8 mouse cellular contexts compared by ENCODE assay signal in the genomic region with DNA sequence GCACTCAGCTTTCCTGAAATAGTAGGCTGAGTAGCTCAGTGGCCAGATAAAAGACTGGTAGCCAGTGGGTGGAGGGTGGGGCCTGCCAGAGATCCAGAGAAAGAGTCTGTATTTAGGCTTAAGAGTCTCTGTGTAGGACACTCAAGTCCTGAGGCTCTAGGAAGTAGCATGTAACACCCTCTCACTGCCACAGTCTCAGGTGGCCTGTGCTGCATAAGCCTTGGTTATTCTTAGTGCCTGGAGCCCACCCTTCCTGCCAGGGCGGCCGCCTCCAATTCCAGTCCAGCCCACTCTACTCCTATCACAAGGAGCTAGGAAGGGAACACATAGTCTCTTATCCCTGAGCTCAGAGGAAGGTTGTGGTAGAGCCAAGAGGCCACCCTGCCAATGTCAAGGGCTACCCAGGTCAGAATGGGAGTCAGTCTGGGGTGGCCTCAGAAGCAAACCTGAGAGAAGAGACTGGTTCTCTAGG. TPM values are rescaled to one million over a fixed set of nuclear protein-coding genes. Genes with fewer than 3 reads are reported as not detected.
A peak's percentile ranks its signal among the peaks of the same experiment; 100 is the strongest.
DNase-seq lines count a peak whose midpoint lies in the region; ATAC-seq and TF ChIP-seq lines count a peak whose summit lies in the region.

No protein-coding gene starts in this region.

- TF ChIP-seq POLR2A in liver, adult 2 months (IDR thresholded peaks at IDR 0.05; ENCODE audit: extremely low read depth, insufficient read depth, low read length), result no peak

- H3K4me2 ChIP-seq in forebrain, embryonic 12.5 days, result no peak overlapping the region
- no peak overlapping the region for H3K4me2 ChIP-seq in forebrain, embryonic 13.5 days
- 0 out of 2 replicates have a peak overlapping the region, but pooled peaks have one; percentile 1 for H3K4me2 ChIP-seq in intestine, embryonic 15.5 days (replicated peaks)
- no peak overlapping the region for H3K4me2 ChIP-seq in neural tube, embryonic 14.5 days (ENCODE audit: low read depth, low read length)

- no peaks in the 10 kb centered on the region for H3K9me3 ChIP-seq in forebrain, embryonic 12.5 days
- no peaks in the 10 kb centered on the region for H3K9me3 ChIP-seq in forebrain, embryonic 13.5 days (replicated peaks)
- no peaks in the 10 kb centered on the region for H3K9me3 ChIP-seq in intestine, embryonic 15.5 days
- no peaks in the 10 kb centered on the region for H3K9me3 ChIP-seq in neural tube, embryonic 14.5 days (ENCODE audit: control insufficient read depth, low read length)

- no peaks in the 10 kb centered on the region for H3K79me2 ChIP-seq in liver, adult 2 months (ENCODE audit: control insufficient read depth, insufficient read depth, low read length)

- no peak for TF ChIP-seq CTCF in liver, adult 2 months (IDR thresholded peaks at IDR 0.05; ENCODE audit: low read depth, low read length)

- H3K36me3 ChIP-seq in forebrain, embryonic 12.5 days (replicated peaks), result peaks cover 83% of the 10 kb centered on the region
- H3K36me3 ChIP-seq in forebrain, embryonic 13.5 days (ENCODE audit: poor library complexity, severe bottlenecking), result peaks cover 82% of the 10 kb centered on the region
- H3K36me3 ChIP-seq in liver, adult 2 months (ENCODE audit: control insufficient read depth, insufficient read depth, low read length), result no peaks in the 10 kb centered on the region
- H3K36me3 ChIP-seq in intestine, embryonic 15.5 days, result peaks cover 18% of the 10 kb centered on the region
- H3K36me3 ChIP-seq in neural tube, embryonic 14.5 days (ENCODE audit: control insufficient read depth, insufficient read depth, low read length), result peaks cover 71% of the 10 kb centered on the region

- no peak overlapping the region for H3K4me3 ChIP-seq in forebrain, embryonic 12.5 days (replicated peaks)
- no peak overlapping the region for H3K4me3 ChIP-seq in forebrain, embryonic 13.5 days
- no peak overlapping the region for H3K4me3 ChIP-seq in liver, adult 2 months (ENCODE audit: insufficient read depth, low read depth, low read length)
- no peak overlapping the region for H3K4me3 ChIP-seq in intestine, embryonic 15.5 days (replicated peaks)
- no peak overlapping the region for H3K4me3 ChIP-seq in neural tube, embryonic 14.5 days (ENCODE audit: low read depth, low read length)

- ATAC-seq in forebrain, embryonic 12.5 days (ENCODE audit: low FRiP score), result no peak
- ATAC-seq in forebrain, embryonic 13.5 days, result no peak
- ATAC-seq in intestine, embryonic 15.5 days, result peak; percentile 3; the same call in 1 of the 2 replicates
- no peak for ATAC-seq in neural tube, embryonic 14.5 days (ENCODE audit: low read depth)

- H3K9ac ChIP-seq in forebrain, embryonic 12.5 days, result no peak overlapping the region
- H3K9ac ChIP-seq in forebrain, embryonic 13.5 days, result no peak overlapping the region
- no peak overlapping the region for H3K9ac ChIP-seq in liver, adult 2 months (ENCODE audit: low read depth, low read length)
- no peak overlapping the region for H3K9ac ChIP-seq in intestine, embryonic 15.5 days
- H3K9ac ChIP-seq in neural tube, embryonic 14.5 days (replicated peaks; ENCODE audit: low read depth, low read length), result no peak overlapping the region

- 0 out of 2 replicates have a peak overlapping the region, but pooled peaks have one; percentile 19 for H3K27ac ChIP-seq in forebrain, embryonic 12.5 days
- no peak overlapping the region for H3K27ac ChIP-seq in forebrain, embryonic 13.5 days
- peak overlapping the region; percentile 66 for H3K27ac ChIP-seq in liver, adult 2 months (replicated peaks; ENCODE audit: insufficient read depth, low read depth, low read length)
- H3K27ac ChIP-seq in intestine, embryonic 15.5 days, result peak overlapping the region; percentile 74
- 0 out of 2 replicates have a peak overlapping the region, but pooled peaks have one; percentile 22 for H3K27ac ChIP-seq in neural tube, embryonic 14.5 days (ENCODE audit: low read depth, low read length)

- no peaks in the 10 kb centered on the region for H3K27me3 ChIP-seq in forebrain, embryonic 12.5 days
- no peaks in the 10 kb centered on the region for H3K27me3 ChIP-seq in forebrain, embryonic 13.5 days
- H3K27me3 ChIP-seq in liver, adult 2 months (ENCODE audit: control insufficient read depth, insufficient read depth, low read length), result no peaks in the 10 kb centered on the region
- H3K27me3 ChIP-seq in intestine, embryonic 15.5 days (replicated peaks), result no peaks in the 10 kb centered on the region
- H3K27me3 ChIP-seq in neural tube, embryonic 14.5 days (ENCODE audit: control insufficient read depth, insufficient read depth, low read length), result no peaks in the 10 kb centered on the region

- WGBS in forebrain, embryonic 12.5 days, result 95% methylated on average over 2 of the region's 2 CpGs
- WGBS in forebrain, embryonic 13.5 days, result 100% methylated on average over 2 of the region's 2 CpGs
- WGBS in liver, adult 2 months, result 74% methylated on average over 2 of the region's 2 CpGs
- WGBS in intestine, embryonic 15.5 days, result 72% methylated on average over 2 of the region's 2 CpGs
- WGBS in neural tube, embryonic 14.5 days, result 95% methylated on average over 2 of the region's 2 CpGs

- no peaks in the 10 kb centered on the region for H3K4me1 ChIP-seq in forebrain, embryonic 12.5 days
- H3K4me1 ChIP-seq in forebrain, embryonic 13.5 days, result peaks cover 8% of the 10 kb centered on the region; the same call in 1 of the 2 replicates
- 0 out of 2 replicates have a peak, but pooled peaks cover 4% of the 10 kb centered on the region for H3K4me1 ChIP-seq in liver, adult 2 months (ENCODE audit: control insufficient read depth, insufficient read depth, low read length)
- peaks cover 23% of the 10 kb centered on the region for H3K4me1 ChIP-seq in intestine, embryonic 15.5 days (replicated peaks)
- no peaks in the 10 kb centered on the region for H3K4me1 ChIP-seq in neural tube, embryonic 14.5 days (ENCODE audit: control insufficient read depth, insufficient read depth, low read length)

- no peak for DNase-seq in liver, adult 2 months (ENCODE audit: extremely low read depth, low read depth, low spot score)
- DNase-seq in liver, result no peak
- no peak for DNase-seq in layer of hippocampus, postnatal 36 days
- no peak for DNase-seq in cerebellum, adult 9-11 months

RNA-seq across cellular contexts. Expression of a gene that starts 10.4 kb away (rescaled TPM):
- 34.5 and 36.3 TPM in 2 replicates for polyA plus RNA-seq in forebrain, embryonic 12.5 days (2016; fragmentation: Nextera tagmentation; extraction: Ambion mirVana)
- 31.1 and 32.2 TPM in 2 replicates for polyA plus RNA-seq in forebrain, embryonic 13.5 days (2015; fragmentation: Nextera tagmentation; extraction: Ambion mirVana)
- 8.7 and 10.7 TPM in 2 replicates for total RNA-seq in liver, adult 2 months (2014; rRNA removed)
- 16.4 and 22.4 TPM in 2 replicates for polyA plus RNA-seq in liver, adult 2 months (2012; rRNA removed)
- polyA plus RNA-seq in intestine, embryonic 15.5 days (2015; fragmentation: Nextera tagmentation; extraction: Ambion mirVana), result 23.6 and 24.7 TPM in 2 replicates
- polyA plus RNA-seq in neural tube, embryonic 14.5 days (2014; fragmentation: Nextera tagmentation; extraction: Ambion mirVana), result 26.6 and 31.0 TPM in 2 replicates
- total RNA-seq in layer of hippocampus, postnatal 36 days (2021), result 10 to 100 TPM; 25.7 to 26.5 TPM

RNA-seq across cellular contexts. Expression of a gene that starts 19.2 kb away (rescaled TPM):
- 1.3 TPM in 2 replicates for polyA plus RNA-seq in forebrain, embryonic 12.5 days (2016; fragmentation: Nextera tagmentation; extraction: Ambion mirVana)
- polyA plus RNA-seq in forebrain, embryonic 13.5 days (2015; fragmentation: Nextera tagmentation; extraction: Ambion mirVana), result 0.72 and 2.0 TPM in 2 replicates
- 0.81 and 0.92 TPM in 2 replicates for total RNA-seq in liver, adult 2 months (2014; rRNA removed)
- 0.40 and 0.84 TPM in 2 replicates for polyA plus RNA-seq in liver, adult 2 months (2012; rRNA removed)
- polyA plus RNA-seq in intestine, embryonic 15.5 days (2015; fragmentation: Nextera tagmentation; extraction: Ambion mirVana), result 0.79 and 0.91 TPM in 2 replicates
- polyA plus RNA-seq in neural tube, embryonic 14.5 days (2014; fragmentation: Nextera tagmentation; extraction: Ambion mirVana), result 1.5 and 1.7 TPM in 2 replicates
- total RNA-seq in layer of hippocampus, postnatal 36 days (2021), result 1 to 10 TPM; 1.6 to 2.1 TPM

RNA-seq across cellular contexts. Expression of a gene that starts 26.2 kb away (rescaled TPM):
- polyA plus RNA-seq in forebrain, embryonic 12.5 days (2016; fragmentation: Nextera tagmentation; extraction: Ambion mirVana), result 102 and 108 TPM in 2 replicates
- polyA plus RNA-seq in forebrain, embryonic 13.5 days (2015; fragmentation: Nextera tagmentation; extraction: Ambion mirVana), result 97.7 and 120 TPM in 2 replicates
- 0.74 and 1.6 TPM in 2 replicates for total RNA-seq in liver, adult 2 months (2014; rRNA removed)
- polyA plus RNA-seq in liver, adult 2 months (2012; rRNA removed), result 1.9 and 2.1 TPM in 2 replicates
- polyA plus RNA-seq in intestine, embryonic 15.5 days (2015; fragmentation: Nextera tagmentation; extraction: Ambion mirVana), result 26.7 and 26.8 TPM in 2 replicates
- 92.0 and 94.8 TPM in 2 replicates for polyA plus RNA-seq in neural tube, embryonic 14.5 days (2014; fragmentation: Nextera tagmentation; extraction: Ambion mirVana)
- total RNA-seq in layer of hippocampus, postnatal 36 days (2021), result 10 to 100 TPM; 34.5 to 41.8 TPM

RNA-seq across cellular contexts. Expression of a gene that starts 38.9 kb away (rescaled TPM):
- polyA plus RNA-seq in forebrain, embryonic 12.5 days (2016; fragmentation: Nextera tagmentation; extraction: Ambion mirVana), result 34.3 and 38.9 TPM in 2 replicates
- 25.1 and 30.9 TPM in 2 replicates for polyA plus RNA-seq in forebrain, embryonic 13.5 days (2015; fragmentation: Nextera tagmentation; extraction: Ambion mirVana)
- 6.4 and 7.5 TPM in 2 replicates for total RNA-seq in liver, adult 2 months (2014; rRNA removed)
- 9.1 and 14.3 TPM in 2 replicates for polyA plus RNA-seq in liver, adult 2 months (2012; rRNA removed)
- 19.7 and 25.2 TPM in 2 replicates for polyA plus RNA-seq in intestine, embryonic 15.5 days (2015; fragmentation: Nextera tagmentation; extraction: Ambion mirVana)
- 30.9 and 32.4 TPM in 2 replicates for polyA plus RNA-seq in neural tube, embryonic 14.5 days (2014; fragmentation: Nextera tagmentation; extraction: Ambion mirVana)
- 10 to 100 TPM; 65.3 to 72.3 TPM for total RNA-seq in layer of hippocampus, postnatal 36 days (2021)

RNA-seq across cellular contexts. Expression of a gene that starts 47.2 kb away (rescaled TPM):
- 0.34 and 0.45 TPM in 2 replicates for polyA plus RNA-seq in forebrain, embryonic 12.5 days (2016; fragmentation: Nextera tagmentation; extraction: Ambion mirVana)
- 0.18 and 0.35 TPM in 2 replicates for polyA plus RNA-seq in forebrain, embryonic 13.5 days (2015; fragmentation: Nextera tagmentation; extraction: Ambion mirVana)
- total RNA-seq in liver, adult 2 months (2014; rRNA removed), result under 0.01 TPM in 1 of 2 replicates, not detected in the other
- polyA plus RNA-seq in liver, adult 2 months (2012; rRNA removed), result 0.04 TPM in 1 of 2 replicates, not detected in the other
- polyA plus RNA-seq in intestine, embryonic 15.5 days (2015; fragmentation: Nextera tagmentation; extraction: Ambion mirVana), result 0.36 and 0.37 TPM in 2 replicates
- 0.08 TPM in 1 of 2 replicates, not detected in the other for polyA plus RNA-seq in neural tube, embryonic 14.5 days (2014; fragmentation: Nextera tagmentation; extraction: Ambion mirVana)
- under 1 TPM; 0.65 to 0.71 TPM for total RNA-seq in layer of hippocampus, postnatal 36 days (2021)
